Mouse (Mus musculus) heart, postnatal 0 days (tissue): ENCODE data around the gene Isyna1.

Source experiments
- CTCF ChIP-seq: IDR thresholded peaks from 2 replicates; pipeline ENCODE4 v1.5.1; 2016; ENCODE audit warnings: antibody characterized with exemption, control low read depth, low read depth
- EP300 ChIP-seq: IDR thresholded peaks from 2 replicates; pipeline ENCODE4 v1.6.1; 2016; ENCODE audit warnings: antibody characterized with exemption, low read depth

DNA sequence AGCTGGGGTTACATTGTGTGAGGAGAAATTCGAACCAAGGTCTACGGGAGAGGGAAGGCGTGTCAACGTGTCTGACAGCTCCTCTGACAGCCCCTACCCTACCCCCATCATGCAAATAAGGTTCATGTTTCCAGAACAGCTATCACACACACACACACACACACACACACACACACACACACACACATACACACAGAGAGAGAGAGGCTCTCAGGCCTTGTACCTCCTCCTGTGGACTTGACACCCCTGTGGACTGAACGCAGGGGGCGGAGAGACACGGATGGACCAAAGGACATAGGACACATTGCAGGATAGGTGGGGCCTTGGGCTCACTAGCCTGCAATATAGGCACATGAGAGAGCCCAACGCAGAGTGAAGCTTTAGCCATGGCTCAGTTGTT lies 42.7 kb downstream of the Isyna1 start:
- TF ChIP-seq CTCF (no peak), EP300 (no peak)
